In the genomic region with DNA sequence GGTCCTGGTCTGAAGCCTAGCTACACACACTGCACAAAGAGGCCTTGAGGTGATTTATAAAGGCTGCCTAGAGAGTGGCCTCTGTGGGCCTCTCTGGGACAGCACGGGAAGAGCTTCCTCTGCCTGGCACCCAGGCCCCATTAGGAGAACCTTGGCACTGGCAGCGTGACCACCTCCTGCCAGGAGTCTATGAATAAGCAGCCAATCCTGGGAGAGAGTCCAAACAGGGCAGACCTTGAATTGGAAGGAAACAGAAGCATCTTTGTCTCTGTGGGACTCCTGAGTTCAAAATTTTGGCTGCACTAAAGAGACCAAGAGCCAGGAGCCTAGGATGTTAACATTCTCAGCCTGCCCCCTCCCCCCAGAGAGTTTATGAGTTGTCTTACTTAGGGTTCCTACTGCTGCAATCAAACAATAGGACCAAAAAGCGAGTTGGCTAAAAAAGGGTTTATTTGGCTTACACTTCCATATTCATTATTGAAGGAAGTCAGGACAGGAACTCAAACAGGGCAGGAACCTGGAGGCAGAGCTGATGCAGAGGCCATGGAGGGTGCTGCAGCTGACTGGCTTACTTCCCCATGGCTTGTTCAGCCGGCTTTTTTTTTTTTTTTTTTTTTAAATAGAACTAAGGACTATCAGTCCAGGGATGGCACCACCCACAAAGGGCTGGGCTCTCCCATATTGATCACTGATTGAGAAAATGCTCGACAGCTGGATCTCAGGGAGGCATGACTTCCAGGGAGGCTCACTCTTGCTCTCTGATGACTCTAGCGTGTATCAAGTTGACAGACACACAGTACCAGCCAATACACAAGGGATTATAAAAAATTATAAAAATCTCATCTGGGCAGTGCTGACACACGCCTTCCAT, we compare ENCODE assay signal across 8 mouse cellular contexts. TPM values are rescaled to one million over a fixed set of nuclear protein-coding genes. Genes with fewer than 3 reads are reported as not detected.
A peak's percentile ranks its signal among the peaks of the same experiment; 100 is the strongest.
DNase-seq lines count a peak whose midpoint lies in the region; ATAC-seq lines count a peak whose summit lies in the region.

No protein-coding gene starts in this region.

- H3K9ac ChIP-seq in hindbrain, embryonic 11.5 days (ENCODE audit: low read depth, low read length) = no peak overlapping the region
- H3K9ac ChIP-seq in forebrain, embryonic 13.5 days = no peak overlapping the region
- no peak overlapping the region for H3K9ac ChIP-seq in hindbrain, embryonic 12.5 days
- H3K9ac ChIP-seq in limb, embryonic 13.5 days = no peak overlapping the region

- no peaks in the 10 kb centered on the region for H3K36me3 ChIP-seq in hindbrain, embryonic 11.5 days (ENCODE audit: control insufficient read depth, insufficient read depth, low read length)
- no peaks in the 10 kb centered on the region for H3K36me3 ChIP-seq in hindbrain, embryonic 10.5 days
- no peaks in the 10 kb centered on the region for H3K36me3 ChIP-seq in forebrain, embryonic 13.5 days (ENCODE audit: poor library complexity, severe bottlenecking)
- no peaks in the 10 kb centered on the region for H3K36me3 ChIP-seq in hindbrain, embryonic 12.5 days
- H3K36me3 ChIP-seq in limb, embryonic 13.5 days = no peaks in the 10 kb centered on the region

- H3K4me1 ChIP-seq in hindbrain, embryonic 11.5 days (replicated peaks; ENCODE audit: control insufficient read depth, insufficient read depth, low read length) = peaks cover 12% of the 10 kb centered on the region
- peaks cover 45% of the 10 kb centered on the region for H3K4me1 ChIP-seq in hindbrain, embryonic 10.5 days (replicated peaks)
- H3K4me1 ChIP-seq in forebrain, embryonic 13.5 days = peaks cover 42% of the 10 kb centered on the region
- peaks cover 34% of the 10 kb centered on the region for H3K4me1 ChIP-seq in hindbrain, embryonic 12.5 days
- H3K4me1 ChIP-seq in limb, embryonic 13.5 days = peaks cover 41% of the 10 kb centered on the region

- WGBS in hindbrain, embryonic 11.5 days = 61% methylated on average over 7 of the region's 7 CpGs
- WGBS in hindbrain, embryonic 10.5 days = 61% methylated on average over 7 of the region's 7 CpGs
- WGBS in forebrain, embryonic 13.5 days = 43% methylated on average over 7 of the region's 7 CpGs
- WGBS in hindbrain, embryonic 12.5 days = 49% methylated on average over 7 of the region's 7 CpGs
- 55% methylated on average over 7 of the region's 7 CpGs for whole genome bisulfite sequencing in limb, embryonic 13.5 days

- no peaks in the 10 kb centered on the region for H3K9me3 ChIP-seq in hindbrain, embryonic 11.5 days (ENCODE audit: control insufficient read depth, low read length)
- no peaks in the 10 kb centered on the region for H3K9me3 ChIP-seq in hindbrain, embryonic 10.5 days
- H3K9me3 ChIP-seq in forebrain, embryonic 13.5 days (replicated peaks) = no peaks in the 10 kb centered on the region
- H3K9me3 ChIP-seq in hindbrain, embryonic 12.5 days (replicated peaks) = no peaks in the 10 kb centered on the region
- H3K9me3 ChIP-seq in limb, embryonic 13.5 days = no peaks in the 10 kb centered on the region

- no peaks in the 10 kb centered on the region for H3K27me3 ChIP-seq in hindbrain, embryonic 11.5 days (ENCODE audit: control insufficient read depth, insufficient read depth, low read length)
- 0 out of 2 replicates have a peak, but pooled peaks cover 7% of the 10 kb centered on the region for H3K27me3 ChIP-seq in hindbrain, embryonic 10.5 days (ENCODE audit: insufficient read depth, poor library complexity, severe bottlenecking)
- H3K27me3 ChIP-seq in forebrain, embryonic 13.5 days = no peaks in the 10 kb centered on the region
- peaks cover 1% of the 10 kb centered on the region; the same call in 1 of the 2 replicates for H3K27me3 ChIP-seq in hindbrain, embryonic 12.5 days
- no peaks in the 10 kb centered on the region for H3K27me3 ChIP-seq in limb, embryonic 13.5 days

- no peak for DNase-seq in hindbrain, embryonic 11.5 days (ENCODE audit: low spot score)
- DNase-seq in hindbrain, embryonic 10.5 days (ENCODE audit: low spot score) = no peak
- DNase-seq in adrenal gland, adult 8-10 months = peak; percentile 93
- DNase-seq in testis, postnatal 10 days (ENCODE audit: low spot score) = peak; percentile 69

- no peak overlapping the region for H3K4me2 ChIP-seq in hindbrain, embryonic 11.5 days (replicated peaks; ENCODE audit: low read depth, low read length)
- H3K4me2 ChIP-seq in forebrain, embryonic 13.5 days = no peak overlapping the region
- no peak overlapping the region for H3K4me2 ChIP-seq in hindbrain, embryonic 12.5 days (replicated peaks)
- no peak overlapping the region for H3K4me2 ChIP-seq in limb, embryonic 13.5 days (replicated peaks)

- 0 out of 2 replicates have a peak, but pooled peaks have one; percentile 57 for ATAC-seq in hindbrain, embryonic 11.5 days (ENCODE audit: low FRiP score)
- peak; percentile 87 for ATAC-seq in forebrain, embryonic 13.5 days
- peak; percentile 67; the same call in 1 of the 2 replicates for ATAC-seq in hindbrain, embryonic 12.5 days (ENCODE audit: low FRiP score)
- no peak for ATAC-seq in limb, embryonic 13.5 days (ENCODE audit: low FRiP score, low read depth)
- ATAC-seq in megakaryocyte-erythroid progenitor cell, adult 5-6 weeks (replicated peaks; ENCODE audit: low FRiP score, low TSS enrichment, poor library complexity, severe bottlenecking) = no peak

- H3K27ac ChIP-seq in hindbrain, embryonic 11.5 days (ENCODE audit: low read depth, low read length) = no peak overlapping the region
- H3K27ac ChIP-seq in hindbrain, embryonic 10.5 days = no peak overlapping the region; the same call in 1 of the 2 replicates
- H3K27ac ChIP-seq in forebrain, embryonic 13.5 days = peak overlapping the region; percentile 65
- peak overlapping the region; percentile 40; the same call in 1 of the 2 replicates for H3K27ac ChIP-seq in hindbrain, embryonic 12.5 days
- H3K27ac ChIP-seq in limb, embryonic 13.5 days = peak overlapping the region; percentile 55; the same call in 1 of the 2 replicates

- no peak overlapping the region for H3K4me3 ChIP-seq in hindbrain, embryonic 11.5 days (ENCODE audit: low read depth, low read length)
- no peak overlapping the region for H3K4me3 ChIP-seq in hindbrain, embryonic 10.5 days
- H3K4me3 ChIP-seq in forebrain, embryonic 13.5 days = no peak overlapping the region
- no peak overlapping the region for H3K4me3 ChIP-seq in hindbrain, embryonic 12.5 days
- H3K4me3 ChIP-seq in limb, embryonic 13.5 days = no peak overlapping the region

RNA-seq across cellular contexts. Expression of gene Eno1, which starts 9.5 kb away (rescaled TPM):
- 1,515 and 1,668 TPM in 2 replicates for polyA plus RNA-seq in hindbrain, embryonic 11.5 days (2014; fragmentation: Nextera tagmentation; extraction: Ambion mirVana)
- 2,517 and 3,327 TPM in 2 replicates for polyA plus RNA-seq in hindbrain, embryonic 10.5 days (2016; fragmentation: Nextera tagmentation; extraction: Ambion mirVana)
- total RNA-seq in adrenal gland, adult 8-10 months (2022) = 100 to 1,000 TPM; 203 to 424 (median 307) TPM
- 1,143 and 1,198 TPM in 2 replicates for polyA plus RNA-seq in forebrain, embryonic 13.5 days (2015; fragmentation: Nextera tagmentation; extraction: Ambion mirVana)
- 1,309 and 1,398 TPM in 2 replicates for polyA plus RNA-seq in hindbrain, embryonic 12.5 days (2016; fragmentation: Nextera tagmentation; extraction: Ambion mirVana)
- 1,739 and 1,773 TPM in 2 replicates for polyA plus RNA-seq in limb, embryonic 13.5 days (2015; fragmentation: Nextera tagmentation; extraction: Ambion mirVana)
- total RNA-seq in megakaryocyte-erythroid progenitor cell, adult 5-6 weeks (2014; fragmentation: Nextera tagmentation) = 203 and 216 TPM in 2 replicates
- total RNA-seq in megakaryocyte-erythroid progenitor cell, adult 5-6 weeks (2017) = 136 and 155 TPM in 2 replicates

RNA-seq across cellular contexts. Expression of gene Car6, which starts 25.9 kb away (rescaled TPM):
- polyA plus RNA-seq in hindbrain, embryonic 11.5 days (2014; fragmentation: Nextera tagmentation; extraction: Ambion mirVana) = 0.21 TPM in 1 of 2 replicates, not detected in the other
- 0.14 TPM in 1 of 2 replicates, not detected in the other for polyA plus RNA-seq in hindbrain, embryonic 10.5 days (2016; fragmentation: Nextera tagmentation; extraction: Ambion mirVana)
- total RNA-seq in adrenal gland, adult 8-10 months (2022) = under 1 TPM in 3 of 4 experiments, not detected in 1; 0.30 to 0.70 (median 0.59) TPM
- polyA plus RNA-seq in forebrain, embryonic 13.5 days (2015; fragmentation: Nextera tagmentation; extraction: Ambion mirVana) = 0.16 TPM in 1 of 2 replicates, not detected in the other
- polyA plus RNA-seq in hindbrain, embryonic 12.5 days (2016; fragmentation: Nextera tagmentation; extraction: Ambion mirVana) = 0.41 TPM in 1 of 2 replicates, not detected in the other
- polyA plus RNA-seq in limb, embryonic 13.5 days (2015; fragmentation: Nextera tagmentation; extraction: Ambion mirVana) = 0.50 and 0.55 TPM in 2 replicates
- not detected in 2 replicates for total RNA-seq in megakaryocyte-erythroid progenitor cell, adult 5-6 weeks (2014; fragmentation: Nextera tagmentation)
- not detected in 2 replicates for total RNA-seq in megakaryocyte-erythroid progenitor cell, adult 5-6 weeks (2017)

RNA-seq across cellular contexts. Expression of gene Rere, which starts 54.4 kb away (rescaled TPM):
- 40.5 and 50.0 TPM in 2 replicates for polyA plus RNA-seq in hindbrain, embryonic 11.5 days (2014; fragmentation: Nextera tagmentation; extraction: Ambion mirVana)
- polyA plus RNA-seq in hindbrain, embryonic 10.5 days (2016; fragmentation: Nextera tagmentation; extraction: Ambion mirVana) = 29.4 and 40.4 TPM in 2 replicates
- total RNA-seq in adrenal gland, adult 8-10 months (2022) = 100 to 1,000 TPM; 108 to 187 (median 139) TPM
- polyA plus RNA-seq in forebrain, embryonic 13.5 days (2015; fragmentation: Nextera tagmentation; extraction: Ambion mirVana) = 26.1 and 32.9 TPM in 2 replicates
- 60.5 and 66.1 TPM in 2 replicates for polyA plus RNA-seq in hindbrain, embryonic 12.5 days (2016; fragmentation: Nextera tagmentation; extraction: Ambion mirVana)
- polyA plus RNA-seq in limb, embryonic 13.5 days (2015; fragmentation: Nextera tagmentation; extraction: Ambion mirVana) = 24.1 and 24.2 TPM in 2 replicates
- total RNA-seq in megakaryocyte-erythroid progenitor cell, adult 5-6 weeks (2014; fragmentation: Nextera tagmentation) = 36.1 and 47.6 TPM in 2 replicates
- total RNA-seq in megakaryocyte-erythroid progenitor cell, adult 5-6 weeks (2017) = 7.7 and 17.1 TPM in 2 replicates

Comparison
In these comparisons a context has a peak if more than half of its experiments do, and no peak if none do; other contexts are left out.
1. H3K27ac ChIP-seq: peak in forebrain, embryonic 13.5 days (single experiment), hindbrain, embryonic 12.5 days (single experiment) and limb, embryonic 13.5 days (single experiment); none in hindbrain, embryonic 11.5 days (single experiment) and hindbrain, embryonic 10.5 days (single experiment).
2. ATAC-seq: peak in hindbrain, embryonic 11.5 days (single experiment), forebrain, embryonic 13.5 days (single experiment) and hindbrain, embryonic 12.5 days (single experiment); none in limb, embryonic 13.5 days (single experiment) and megakaryocyte-erythroid progenitor cell, adult 5-6 weeks (single experiment).
3. DNase-seq: peak in adrenal gland, adult 8-10 months (single experiment) and testis, postnatal 10 days (single experiment); none in hindbrain, embryonic 11.5 days (single experiment) and hindbrain, embryonic 10.5 days (single experiment).